Mouse (Mus musculus): ENCODE results near the gene Mad2l1bp. TPM values are rescaled to one million over a fixed set of nuclear protein-coding genes. Genes with fewer than 3 reads are reported as not detected.

The Mad2l1bp gene
- total and polyA plus RNA-seq, 2 experiments: 3.7 to 12.9 TPM

DNA sequence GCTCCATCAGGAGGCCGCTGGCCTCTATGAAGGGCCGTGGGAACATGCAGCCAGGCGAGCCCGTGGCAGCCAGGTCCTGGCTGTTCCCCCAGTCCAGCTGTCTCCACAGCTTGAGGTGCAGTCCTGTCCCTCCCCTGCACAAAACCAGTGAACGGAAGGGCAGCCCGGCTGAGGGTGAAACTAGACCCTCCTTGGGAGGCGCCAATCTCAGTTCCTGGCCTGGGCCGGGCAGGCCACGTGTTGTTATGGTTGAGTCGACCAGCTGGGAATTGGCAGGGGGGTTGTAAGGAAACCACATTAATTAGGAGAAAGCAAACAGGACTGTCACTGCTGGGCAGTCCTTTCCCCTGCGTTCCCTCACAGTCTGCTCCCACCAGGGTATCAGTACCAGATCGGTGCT, 48.9 kb downstream of the Mad2l1bp start:
- no peaks in the 10 kb centered on the region for H3K27me3 ChIP-seq (ENCODE audit: control insufficient read depth, insufficient read depth, low read length)
- H3K27ac ChIP-seq (replicated peaks; ENCODE audit: insufficient read depth, low read depth, low read length): no peak overlapping the region
- no peak for DNase-seq (ENCODE audit: extremely low read depth, low read depth, low spot score)
- TF ChIP-seq POLR2A (IDR thresholded peaks at IDR 0.05; ENCODE audit: extremely low read depth, insufficient read depth, low read length) (no peak), CTCF (IDR thresholded peaks at IDR 0.05; ENCODE audit: low read depth, low read length) (no peak)
- H3K4me1 ChIP-seq (ENCODE audit: control insufficient read depth, insufficient read depth, low read length): no peaks in the 10 kb centered on the region
- H3K9ac ChIP-seq (ENCODE audit: low read depth, low read length): no peak overlapping the region
- H3K79me2 ChIP-seq (ENCODE audit: control insufficient read depth, insufficient read depth, low read length): no peaks in the 10 kb centered on the region
- no peak overlapping the region for H3K4me3 ChIP-seq (ENCODE audit: insufficient read depth, low read depth, low read length)
- 55% methylated on average over 12 of the region's 12 CpGs for WGBS
- no peaks in the 10 kb centered on the region for H3K36me3 ChIP-seq (ENCODE audit: control insufficient read depth, insufficient read depth, low read length)

DNA sequence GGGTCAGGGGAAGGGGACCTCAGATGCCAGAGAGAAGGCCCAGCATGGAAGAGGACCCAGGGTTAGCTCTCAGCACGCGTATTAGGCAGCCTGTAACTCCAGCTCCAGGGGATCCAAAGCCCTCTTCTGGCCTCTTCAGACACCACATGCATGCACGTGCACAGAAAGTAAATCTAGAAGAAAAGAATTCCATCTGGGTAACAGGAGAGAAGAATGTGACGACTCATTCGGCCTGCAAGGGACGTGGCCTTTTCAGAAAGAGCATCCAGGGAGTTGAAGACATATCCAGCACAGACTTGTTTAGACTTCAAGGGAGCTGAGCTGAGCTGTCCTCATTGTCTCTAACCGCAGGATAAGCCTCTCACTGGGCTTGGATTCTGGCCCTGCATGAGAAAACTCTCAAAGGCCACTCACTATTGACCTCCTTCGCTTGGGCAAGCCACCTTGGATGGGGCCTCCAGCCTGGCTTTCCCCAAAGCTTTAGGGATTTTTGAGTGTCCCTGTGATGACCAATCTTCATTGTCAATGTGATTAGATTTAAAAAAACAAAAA, 50.7 kb downstream of the Mad2l1bp start:
- no peak overlapping the region for H3K9ac ChIP-seq (ENCODE audit: low read depth, low read length)
- no peak overlapping the region for H3K27ac ChIP-seq (replicated peaks; ENCODE audit: insufficient read depth, low read depth, low read length)
- WGBS: 85% methylated on average over 8 of the region's 8 CpGs
- H3K36me3 ChIP-seq (ENCODE audit: control insufficient read depth, insufficient read depth, low read length): no peaks in the 10 kb centered on the region
- no peaks in the 10 kb centered on the region for H3K27me3 ChIP-seq (ENCODE audit: control insufficient read depth, insufficient read depth, low read length)
- H3K4me3 ChIP-seq (ENCODE audit: insufficient read depth, low read depth, low read length): no peak overlapping the region
- H3K4me1 ChIP-seq (ENCODE audit: control insufficient read depth, insufficient read depth, low read length): no peaks in the 10 kb centered on the region
- no peak for TF ChIP-seq CTCF (IDR thresholded peaks at IDR 0.05; ENCODE audit: low read depth, low read length)
- no peak for TF ChIP-seq POLR2A (IDR thresholded peaks at IDR 0.05; ENCODE audit: extremely low read depth, insufficient read depth, low read length)
- DNase-seq (ENCODE audit: extremely low read depth, low read depth, low spot score): no peak
- no peaks in the 10 kb centered on the region for H3K79me2 ChIP-seq (ENCODE audit: control insufficient read depth, insufficient read depth, low read length)

- H3K27ac ChIP-seq (replicated peaks; ENCODE audit: insufficient read depth, low read depth, low read length): no peak overlapping the region
- H3K4me1 ChIP-seq (ENCODE audit: control insufficient read depth, insufficient read depth, low read length): no peaks in the 10 kb centered on the region
- H3K9ac ChIP-seq (ENCODE audit: low read depth, low read length): no peak overlapping the region
- no peaks in the 10 kb centered on the region for H3K36me3 ChIP-seq (ENCODE audit: control insufficient read depth, insufficient read depth, low read length)
- no peaks in the 10 kb centered on the region for H3K27me3 ChIP-seq (ENCODE audit: control insufficient read depth, insufficient read depth, low read length)
- H3K79me2 ChIP-seq (ENCODE audit: control insufficient read depth, insufficient read depth, low read length): no peaks in the 10 kb centered on the region
- H3K4me3 ChIP-seq (ENCODE audit: insufficient read depth, low read depth, low read length): no peak overlapping the region
- TF ChIP-seq CTCF (IDR thresholded peaks at IDR 0.05; ENCODE audit: low read depth, low read length) (no peak), POLR2A (IDR thresholded peaks at IDR 0.05; ENCODE audit: extremely low read depth, insufficient read depth, low read length) (no peak)
- 91% methylated on average over 9 of the region's 9 CpGs for WGBS
- no peak for DNase-seq (ENCODE audit: extremely low read depth, low read depth, low spot score)
Observed at GRCm38 (mm10) chr17:46101906-46102305, 51.4 kb downstream of the Mad2l1bp start.

DNA sequence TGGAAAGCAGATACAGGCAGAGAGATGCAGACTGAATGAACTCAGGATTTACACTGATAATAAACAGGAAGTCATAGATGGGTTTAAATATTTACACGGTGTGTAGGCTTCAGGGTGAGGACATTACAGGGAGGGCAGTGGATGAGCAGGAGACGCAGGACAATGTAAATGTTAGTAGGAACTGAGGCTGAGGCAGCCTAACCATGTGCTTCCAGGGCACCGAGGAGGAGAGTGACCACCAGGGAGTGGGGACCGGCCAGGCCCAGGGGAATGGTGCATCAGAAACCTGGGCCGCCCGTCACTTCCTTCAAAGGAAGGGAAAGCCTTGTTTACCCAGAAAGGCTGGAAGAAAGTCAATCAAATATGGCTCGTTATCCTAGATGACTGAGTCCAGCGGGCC, 54.8 kb downstream of the Mad2l1bp start:
- no peak for DNase-seq (ENCODE audit: extremely low read depth, low read depth, low spot score)
- H3K79me2 ChIP-seq (ENCODE audit: control insufficient read depth, insufficient read depth, low read length): no peaks in the 10 kb centered on the region
- no peak overlapping the region for H3K9ac ChIP-seq (ENCODE audit: low read depth, low read length)
- WGBS: 49% methylated on average over 8 of the region's 8 CpGs
- H3K4me1 ChIP-seq (ENCODE audit: control insufficient read depth, insufficient read depth, low read length): no peaks in the 10 kb centered on the region
- H3K4me3 ChIP-seq (ENCODE audit: insufficient read depth, low read depth, low read length): no peak overlapping the region
- no peaks in the 10 kb centered on the region for H3K36me3 ChIP-seq (ENCODE audit: control insufficient read depth, insufficient read depth, low read length)
- no peak overlapping the region for H3K27ac ChIP-seq (replicated peaks; ENCODE audit: insufficient read depth, low read depth, low read length)
- TF ChIP-seq POLR2A (IDR thresholded peaks at IDR 0.05; ENCODE audit: extremely low read depth, insufficient read depth, low read length) (no peak), CTCF (IDR thresholded peaks at IDR 0.05; ENCODE audit: low read depth, low read length) (no peak)
- no peaks in the 10 kb centered on the region for H3K27me3 ChIP-seq (ENCODE audit: control insufficient read depth, insufficient read depth, low read length)

Other genes with a start within 250 kb of the Mad2l1bp start
- 120 TPM in 2 replicates for gene Vegfa, start 121.2 kb downstream of the Mad2l1bp start, total RNA-seq (2014; rRNA removed)
- 188 and 288 TPM in 2 replicates for gene Vegfa, start 121.2 kb downstream of the Mad2l1bp start, polyA plus RNA-seq (2012; rRNA removed)
- 33.3 and 38.3 TPM in 2 replicates for gene Mrps18a, start 42.6 kb downstream of the Mad2l1bp start, total RNA-seq (2014; rRNA removed)
- 44.6 and 54.8 TPM in 2 replicates for gene Mrps18a, start 42.6 kb downstream of the Mad2l1bp start, polyA plus RNA-seq (2012; rRNA removed)
- gene Rsph9, start 9.3 kb downstream of the Mad2l1bp start, total RNA-seq (2014; rRNA removed): 0.83 and 1.3 TPM in 2 replicates
- 0.85 and 0.93 TPM in 2 replicates for gene Rsph9, start 9.3 kb downstream of the Mad2l1bp start, polyA plus RNA-seq (2012; rRNA removed)
- 25.3 and 26.4 TPM in 2 replicates for gene Gtpbp2, start 7.5 kb upstream of the Mad2l1bp start, total RNA-seq (2014; rRNA removed)
- gene Gtpbp2, start 7.5 kb upstream of the Mad2l1bp start, polyA plus RNA-seq (2012; rRNA removed): 35.8 and 63.0 TPM in 2 replicates
- gene Polh, start 49.1 kb upstream of the Mad2l1bp start, total RNA-seq (2014; rRNA removed): 4.3 and 5.3 TPM in 2 replicates
- gene Polh, start 49.1 kb upstream of the Mad2l1bp start, polyA plus RNA-seq (2012; rRNA removed): 2.1 and 2.4 TPM in 2 replicates
- gene Xpo5, start 49.2 kb upstream of the Mad2l1bp start, total RNA-seq (2014; rRNA removed): 9.9 and 11.3 TPM in 2 replicates
- gene Xpo5, start 49.2 kb upstream of the Mad2l1bp start, polyA plus RNA-seq (2012; rRNA removed): 7.4 and 10.8 TPM in 2 replicates
- 31.6 and 34.4 TPM in 2 replicates for gene Polr1c, start 94.5 kb upstream of the Mad2l1bp start, total RNA-seq (2014; rRNA removed)
- 25.2 and 25.3 TPM in 2 replicates for gene Polr1c, start 94.5 kb upstream of the Mad2l1bp start, polyA plus RNA-seq (2012; rRNA removed)
- 24.6 and 25.5 TPM in 2 replicates for gene Yipf3, start 94.5 kb upstream of the Mad2l1bp start, total RNA-seq (2014; rRNA removed)
- 229 and 271 TPM in 2 replicates for gene Yipf3, start 94.5 kb upstream of the Mad2l1bp start, polyA plus RNA-seq (2012; rRNA removed)
- not detected in 2 replicates for gene Lrrc73, start 100.0 kb upstream of the Mad2l1bp start, total RNA-seq (2014; rRNA removed)
- 0.09 and 0.16 TPM in 2 replicates for gene Lrrc73, start 100.0 kb upstream of the Mad2l1bp start, polyA plus RNA-seq (2012; rRNA removed)
- 2.5 and 3.7 TPM in 2 replicates for gene Tjap1, start 129.5 kb upstream of the Mad2l1bp start, total RNA-seq (2014; rRNA removed)
- gene Tjap1, start 129.5 kb upstream of the Mad2l1bp start, polyA plus RNA-seq (2012; rRNA removed): 8.2 and 13.2 TPM in 2 replicates
- gene Dlk2, start 143.9 kb upstream of the Mad2l1bp start, total RNA-seq (2014; rRNA removed): not detected in 2 replicates
- gene Dlk2, start 143.9 kb upstream of the Mad2l1bp start, polyA plus RNA-seq (2012; rRNA removed): not detected in 2 replicates
- gene Abcc10, start 174.8 kb upstream of the Mad2l1bp start, total RNA-seq (2014; rRNA removed): 2.1 and 3.6 TPM in 2 replicates
- gene Abcc10, start 174.8 kb upstream of the Mad2l1bp start, polyA plus RNA-seq (2012; rRNA removed): 10.3 and 17.3 TPM in 2 replicates
- 6.0 and 6.9 TPM in 2 replicates for gene Zfp318, start 230.2 kb upstream of the Mad2l1bp start, total RNA-seq (2014; rRNA removed)
- 6.0 and 8.3 TPM in 2 replicates for gene Zfp318, start 230.2 kb upstream of the Mad2l1bp start, polyA plus RNA-seq (2012; rRNA removed)